Comparison of ENCODE assay signal across 11 mouse cellular contexts in genomic region chr10:24823265-24823664, GRCm38 (mm10). TPM values are rescaled to one million over a fixed set of nuclear protein-coding genes. Genes with fewer than 3 reads are reported as not detected.
DNase-seq lines count a peak whose midpoint lies in the region; ATAC-seq and TF ChIP-seq lines count a peak whose summit lies in the region.
"Had no signal": no experiment of that assay in that cellular context is flagged by ENCODE, and none has a peak within 500 bp of the region (broad histone marks: within the 10 kb centered on the region; RNA-seq: fewer than 3 reads in every experiment).

No protein-coding gene starts in this region.

- no peak for ATAC-seq in lung, embryonic 15.5 days (ENCODE audit: borderline replicate concordance, extremely low read depth, low FRiP score, low TSS enrichment)
- peak; percentile 55 for ATAC-seq in limb, embryonic 14.5 days (ENCODE audit: low FRiP score, low read depth)
- ATAC-seq in neutrophil, adult 5-6 weeks (ENCODE audit: extremely low read depth, insufficient number of reproducible peaks, low FRiP score, poor library complexity, severe bottlenecking), result 0 out of 2 replicates have a peak, but pooled peaks have one; percentile 5

- H3K27me3 ChIP-seq in lung, embryonic 15.5 days, result no peaks in the 10 kb centered on the region
- H3K27me3 ChIP-seq in limb, embryonic 14.5 days (ENCODE audit: control insufficient read depth, insufficient read depth, low read length), result no peaks in the 10 kb centered on the region
- H3K27me3 ChIP-seq: forebrain, embryonic 12.5 days had no signal

- no peak overlapping the region for H3K9ac ChIP-seq in lung, embryonic 15.5 days
- no peak overlapping the region for H3K9ac ChIP-seq in limb, embryonic 14.5 days (ENCODE audit: low read depth, low read length, severe bottlenecking)
- H3K9ac ChIP-seq: forebrain, embryonic 12.5 days had no signal

- H3K27ac ChIP-seq in lung, embryonic 15.5 days, result no peak overlapping the region
- H3K27ac ChIP-seq in limb, embryonic 14.5 days (replicated peaks; ENCODE audit: low read depth, low read length), result no peak overlapping the region; the same call in 1 of the 2 replicates
- H3K27ac ChIP-seq: forebrain, embryonic 12.5 days had no signal

- DNase-seq in lung, postnatal 25 days (ENCODE audit: low spot score), result no peak
- DNase-seq in c-Kit-positive CD71-positive TER-119-positive erythroid progenitor cells, embryonic 14.5 days (ENCODE audit: low spot score), result peak; percentile 46
- DNase-seq in limb, embryonic 14.5 days (ENCODE audit: low spot score), result no peak
- DNase-seq in left cerebral cortex, postnatal 10 days (ENCODE audit: extremely low spot score in 1 of 2, low spot score in 2 of 2), result no peak
- DNase-seq in left cerebral cortex, adult 8-10 months (ENCODE audit: low spot score in 2 of 2), result no peak
- DNase-seq: adrenal gland, postnatal 14 days; cerebellum, postnatal 25 days had no signal

- no peaks in the 10 kb centered on the region for H3K9me3 ChIP-seq in lung, embryonic 15.5 days
- H3K9me3 ChIP-seq in limb, embryonic 14.5 days (ENCODE audit: control insufficient read depth, low read length), result no peaks in the 10 kb centered on the region
- H3K9me3 ChIP-seq: forebrain, embryonic 12.5 days had no signal

- WGBS in lung, embryonic 15.5 days, result 23% methylated on average over 1 of the region's 1 CpGs
- 10% methylated on average over 1 of the region's 1 CpGs for WGBS in limb, embryonic 14.5 days

- no peak overlapping the region for H3K4me3 ChIP-seq in lung, embryonic 15.5 days
- no peak overlapping the region for H3K4me3 ChIP-seq in limb, embryonic 14.5 days (replicated peaks; ENCODE audit: low read length)
- H3K4me3 ChIP-seq: forebrain, embryonic 12.5 days had no signal

- no peak for TF ChIP-seq POLR2A in limb, embryonic 14.5 days (IDR thresholded peaks at IDR 0.05; ENCODE audit: borderline replicate concordance, extremely low read depth, insufficient read depth, insufficient read length)

- intact Hi-C loops in left cerebral cortex, postnatal 10 days (cut with DNase I), result no loop called here

- 0 out of 2 replicates have a peak overlapping the region, but pooled peaks have one; percentile 18 for H3K4me2 ChIP-seq in lung, embryonic 15.5 days
- H3K4me2 ChIP-seq in limb, embryonic 14.5 days (replicated peaks; ENCODE audit: low read depth, low read length, severe bottlenecking), result no peak overlapping the region
- H3K4me2 ChIP-seq: forebrain, embryonic 12.5 days; midbrain, embryonic 11.5 days had no signal

- H3K4me1 ChIP-seq in lung, embryonic 15.5 days, result peaks cover 6% of the 10 kb centered on the region
- peaks cover 15% of the 10 kb centered on the region; the same call in 1 of the 2 replicates for H3K4me1 ChIP-seq in limb, embryonic 14.5 days (ENCODE audit: control insufficient read depth, insufficient read depth, low read length)

- no peaks in the 10 kb centered on the region for H3K36me3 ChIP-seq in lung, embryonic 15.5 days
- no peaks in the 10 kb centered on the region for H3K36me3 ChIP-seq in limb, embryonic 14.5 days (ENCODE audit: control insufficient read depth, insufficient read depth, low read length)
- H3K36me3 ChIP-seq: forebrain, embryonic 12.5 days had no signal

RNA-seq across cellular contexts. Expression of gene Enpp3, which starts 19.4 kb away (rescaled TPM):
- polyA plus RNA-seq in lung, embryonic 15.5 days (2015; fragmentation: Nextera tagmentation; extraction: Ambion mirVana), result 1.9 and 2.0 TPM in 2 replicates
- 4.5 and 6.0 TPM in 2 replicates for polyA plus RNA-seq in limb, embryonic 14.5 days (2012; rRNA removed)
- polyA plus RNA-seq in limb, embryonic 14.5 days (2014; fragmentation: Nextera tagmentation; extraction: Ambion mirVana), result 6.9 and 8.0 TPM in 2 replicates
- total RNA-seq in neutrophil, adult 5-6 weeks (2017), result 1.0 and 2.1 TPM in 2 replicates
- 1 to 10 TPM in 1 of 2 experiments, under 1 TPM in 1; 0.91 to 2.0 TPM for total RNA-seq in left cerebral cortex, postnatal 10 days (2021)
- total RNA-seq in left cerebral cortex, adult 8-10 months (2022), result 1 to 10 TPM in 2 of 4 experiments, under 1 TPM in 2; 0.58 to 1.1 (median 0.84) TPM

RNA-seq across cellular contexts. Expression of gene Med23, which starts 46.5 kb away (rescaled TPM):
- 21.0 and 21.9 TPM in 2 replicates for polyA plus RNA-seq in lung, embryonic 15.5 days (2015; fragmentation: Nextera tagmentation; extraction: Ambion mirVana)
- 40.7 and 47.7 TPM in 2 replicates for polyA plus RNA-seq in limb, embryonic 14.5 days (2012; rRNA removed)
- 23.6 and 25.7 TPM in 2 replicates for polyA plus RNA-seq in limb, embryonic 14.5 days (2014; fragmentation: Nextera tagmentation; extraction: Ambion mirVana)
- total RNA-seq in neutrophil, adult 5-6 weeks (2017), result 24.1 and 24.8 TPM in 2 replicates
- 10 to 100 TPM; 28.1 to 30.5 TPM for total RNA-seq in left cerebral cortex, postnatal 10 days (2021)
- total RNA-seq in left cerebral cortex, adult 8-10 months (2022), result 10 to 100 TPM; 31.1 to 42.3 (median 33.2) TPM
